Mouse (Mus musculus) hindbrain, embryonic 16.5 days (tissue): ENCODE measurements at regions not wholly inside any gene's neighbourhood (a gene's known extent, or its start where the extent isn't known, plus 50 kb on each side); places are given as distances from the start of the nearest gene placed in this dataset.

Experiments used
- ATAC-seq: fragments of 200-750 bp; cut with Nextera tagmentation; 2 replicates; pipeline ENCODE4 v1.8.0; 2017; ENCODE audit warnings: moderate TSS enrichment, moderate library complexity
- H3K27ac ChIP-seq: fragments of 300-500 bp; sonication (generic); 2 replicates; pipeline ENCODE4 v1.5.1; 2014; ENCODE audit warnings: low read depth, mild to moderate bottlenecking, control low read depth, low read length, moderate library complexity
- H3K27me3 ChIP-seq: fragments of 300-500 bp; sonication (generic); replicated peaks from 2 replicates; pipeline ENCODE4 v1.6.1; 2014; ENCODE audit warnings: low read length; ENCODE audit not compliant: control insufficient read depth, insufficient read depth
- H3K36me3 ChIP-seq: fragments of 300-500 bp; sonication (generic); 2 replicates; pipeline ENCODE4 v1.6.1; 2014; ENCODE audit warnings: mild to moderate bottlenecking, low read length, moderate library complexity, mixed read lengths; ENCODE audit not compliant: control insufficient read depth, insufficient read depth
- H3K4me1 ChIP-seq: fragments of 300-500 bp; sonication (generic); 2 replicates; pipeline ENCODE4 v1.6.1; 2014; ENCODE audit warnings: low read depth, low read length; ENCODE audit not compliant: control insufficient read depth, insufficient read depth
- H3K4me2 ChIP-seq: fragments of 300-500 bp; sonication (generic); 2 replicates; pipeline ENCODE4 v1.6.1; 2014; ENCODE audit warnings: mild to moderate bottlenecking, low read length, control low read depth, moderate library complexity
- H3K4me3 ChIP-seq: fragments of 300-500 bp; sonication (generic); 2 replicates; pipeline ENCODE4 v1.5.1; 2014; ENCODE audit warnings: mild to moderate bottlenecking, low read length, control low read depth, moderate library complexity
- H3K9ac ChIP-seq: fragments of 300-500 bp; sonication (generic); 2 replicates; pipeline ENCODE4 v1.6.1; 2014; ENCODE audit warnings: low read depth, mild to moderate bottlenecking, control low read depth, low read length, moderate library complexity
- H3K9me3 ChIP-seq: fragments of 300-500 bp; sonication (generic); 2 replicates; pipeline ENCODE4 v1.6.1; 2014; ENCODE audit warnings: mild to moderate bottlenecking, low read length, moderate library complexity; ENCODE audit not compliant: control insufficient read depth
- WGBS: fragments of 180-500 bp; shearing (Covaris S2); extraction: QIAGEN DNeasy Blood & Tissue Kit; methylation state at CpG from one replicate; pipeline ENCODE4 v1.1.7; 2014; 5-methylcytosine and 5-hydroxymethylcytosine counted together

- H3K9me3 ChIP-seq: no peaks in the 10 kb centered on the region
- no peaks in the 10 kb centered on the region for H3K36me3 ChIP-seq
- no peak overlapping the region for H3K4me2 ChIP-seq
- no peak overlapping the region for H3K27ac ChIP-seq
- H3K4me3 ChIP-seq: no peak overlapping the region
- no peak for ATAC-seq
- H3K27me3 ChIP-seq: no peaks in the 10 kb centered on the region
- 93% methylated on average over 3 of the region's 3 CpGs for WGBS
- H3K4me1 ChIP-seq: no peaks in the 10 kb centered on the region
- no peak overlapping the region for H3K9ac ChIP-seq
Measured at GRCm38 (mm10) chr8:64542501-64542900, 150.4 kb downstream of the Cpe start.

- no peaks in the 10 kb centered on the region for H3K9me3 ChIP-seq
- no peaks in the 10 kb centered on the region for H3K36me3 ChIP-seq
- H3K27me3 ChIP-seq: no peaks in the 10 kb centered on the region
- ATAC-seq: no peak
- 81% methylated on average over 4 of the region's 4 CpGs for WGBS
- H3K9ac ChIP-seq: no peak overlapping the region
- no peaks in the 10 kb centered on the region for H3K4me1 ChIP-seq
- no peak overlapping the region for H3K27ac ChIP-seq
- H3K4me3 ChIP-seq: no peak overlapping the region
- H3K4me2 ChIP-seq: no peak overlapping the region
Measured at GRCm38 (mm10) chr8:64539846-64540472, 152.9 kb downstream of the Cpe start.

GRCm38 (mm10) chr8:64531780-64532179 lies 161.1 kb downstream of the Cpe start:
- WGBS: 92% methylated on average over 2 of the region's 2 CpGs
- ATAC-seq: no peak

GRCm38 (mm10) chr8:64522441-64523102 lies 170.3 kb downstream of the Cpe start:
- H3K27ac ChIP-seq: no peak overlapping the region
- WGBS: 82% methylated on average over 8 of the region's 8 CpGs
- ATAC-seq: no peak
- H3K9ac ChIP-seq: no peak overlapping the region
- H3K4me3 ChIP-seq: no peak overlapping the region
- H3K4me2 ChIP-seq: no peak overlapping the region
- H3K9me3 ChIP-seq: no peaks in the 10 kb centered on the region
- no peaks in the 10 kb centered on the region for H3K27me3 ChIP-seq
- H3K36me3 ChIP-seq: no peaks in the 10 kb centered on the region
- H3K4me1 ChIP-seq: no peaks in the 10 kb centered on the region

More at GRCm38 (mm10) chr8:64531780-64532179, 161.1 kb downstream of the Cpe start:
- Histone ChIP-seq H3K4me2 (no peak overlapping the region), H3K36me3 (no peaks in the 10 kb centered on the region), H3K9ac (no peak overlapping the region), H3K9me3 (no peaks in the 10 kb centered on the region), H3K4me3 (no peak overlapping the region), H3K27ac (no peak overlapping the region), H3K27me3 (no peaks in the 10 kb centered on the region), H3K4me1 (no peaks in the 10 kb centered on the region)

GRCm38 (mm10) chr8:64519650-64520049 lies 173.2 kb downstream of the Cpe start:
- Histone ChIP-seq H3K4me3 (no peak overlapping the region), H3K27me3 (no peaks in the 10 kb centered on the region), H3K36me3 (no peaks in the 10 kb centered on the region), H3K9me3 (no peaks in the 10 kb centered on the region), H3K4me2 (no peak overlapping the region), H3K4me1 (no peaks in the 10 kb centered on the region), H3K9ac (no peak overlapping the region), H3K27ac (no peak overlapping the region)
- no peak for ATAC-seq
- WGBS: 88% methylated on average over 1 of the region's 1 CpGs

GRCm38 (mm10) chr8:64515923-64516322 lies 176.9 kb downstream of the Cpe start:
- no peak for ATAC-seq
- no peak overlapping the region for H3K4me3 ChIP-seq
- no peaks in the 10 kb centered on the region for H3K36me3 ChIP-seq
- H3K9me3 ChIP-seq: peaks cover 5% of the 10 kb centered on the region
- H3K9ac ChIP-seq: no peak overlapping the region
- no peak overlapping the region for H3K4me2 ChIP-seq
- H3K27me3 ChIP-seq: no peaks in the 10 kb centered on the region
- H3K27ac ChIP-seq: no peak overlapping the region
- 87% methylated on average over 5 of the region's 5 CpGs for WGBS
- no peaks in the 10 kb centered on the region for H3K4me1 ChIP-seq

GRCm38 (mm10) chr8:64497281-64498060 lies 195.4 kb downstream of the Cpe start:
- Histone ChIP-seq H3K9ac (no peak overlapping the region), H3K36me3 (no peaks in the 10 kb centered on the region), H3K4me3 (no peak overlapping the region), H3K27me3 (no peaks in the 10 kb centered on the region), H3K9me3 (no peaks in the 10 kb centered on the region), H3K4me2 (no peak overlapping the region), H3K4me1 (no peaks in the 10 kb centered on the region; the same call in 1 of the 2 replicates), H3K27ac (no peak overlapping the region)
- peak; percentile 54; the same call in 1 of the 2 replicates for ATAC-seq
- WGBS: 54% methylated on average over 6 of the region's 6 CpGs

GRCm38 (mm10) chr8:64496333-64497213 lies 196.3 kb downstream of the Cpe start:
- Histone ChIP-seq H3K9me3 (no peaks in the 10 kb centered on the region), H3K4me3 (no peak overlapping the region), H3K27me3 (no peaks in the 10 kb centered on the region), H3K9ac (no peak overlapping the region), H3K4me1 (no peaks in the 10 kb centered on the region; the same call in 1 of the 2 replicates), H3K27ac (no peak overlapping the region), H3K36me3 (no peaks in the 10 kb centered on the region), H3K4me2 (no peak overlapping the region)
- 40% methylated on average over 14 of the region's 14 CpGs for WGBS
- ATAC-seq: no peak
